ENCODE assay signal across 10 mouse cellular contexts in the genomic region with DNA sequence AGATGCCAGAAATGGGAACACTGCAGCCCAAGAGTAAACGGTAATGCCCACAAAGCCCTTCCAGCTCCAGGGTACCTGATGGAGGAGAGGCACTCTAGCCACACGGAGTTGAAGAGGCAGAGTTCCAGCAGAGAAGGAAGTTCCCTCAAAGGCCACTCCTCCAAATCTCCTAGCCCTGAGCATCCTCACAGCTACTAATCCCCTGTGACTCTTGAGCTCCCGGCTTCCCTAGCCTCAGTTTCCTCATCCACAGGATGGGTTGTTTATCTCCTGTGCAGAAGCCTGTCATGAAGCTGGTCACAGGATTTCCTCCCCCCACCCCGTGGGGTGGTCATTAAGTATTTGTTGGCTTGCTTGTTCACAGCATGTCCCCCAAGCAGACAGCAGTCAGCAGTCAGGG. TPM values are rescaled to one million over a fixed set of nuclear protein-coding genes. Genes with fewer than 3 reads are reported as not detected.
DNase-seq lines count a peak whose midpoint lies in the region; ATAC-seq and TF ChIP-seq lines count a peak whose summit lies in the region.
"Had no signal": no experiment of that assay in that cellular context is flagged by ENCODE, and none has a peak within 500 bp of the region (broad histone marks: within the 10 kb centered on the region; RNA-seq: fewer than 3 reads in every experiment).

No protein-coding gene starts in this region.

- no peak for ATAC-seq in hindbrain, embryonic 16.5 days
- ATAC-seq in hindbrain, embryonic 14.5 days (ENCODE audit: low FRiP score), result no peak
- no peak for ATAC-seq in G1E (ENCODE audit: extremely low read depth, insufficient number of reproducible peaks, low FRiP score, poor library complexity, severe bottlenecking)
- no peak for ATAC-seq in limb, embryonic 15.5 days (ENCODE audit: insufficient number of reproducible peaks, low FRiP score, low TSS enrichment, low read depth)
- ATAC-seq in midbrain, embryonic 11.5 days (ENCODE audit: low FRiP score), result no peak
- ATAC-seq in neural tube, embryonic 15.5 days (ENCODE audit: low FRiP score), result no peak
- ATAC-seq: Patski had no signal

- WGBS in hindbrain, embryonic 16.5 days, result 53% methylated on average over 4 of the region's 4 CpGs
- WGBS in hindbrain, embryonic 14.5 days, result 52% methylated on average over 4 of the region's 4 CpGs
- WGBS in limb, embryonic 15.5 days, result 44% methylated on average over 4 of the region's 4 CpGs
- 52% methylated on average over 4 of the region's 4 CpGs for WGBS in midbrain, embryonic 11.5 days
- WGBS in neural tube, embryonic 15.5 days, result 52% methylated on average over 4 of the region's 4 CpGs

- H3K4me2 ChIP-seq in hindbrain, embryonic 16.5 days (ENCODE audit: low read length), result no peak overlapping the region
- H3K4me2 ChIP-seq in hindbrain, embryonic 14.5 days (replicated peaks), result no peak overlapping the region
- H3K4me2 ChIP-seq in limb, embryonic 15.5 days, result no peak overlapping the region
- H3K4me2 ChIP-seq in midbrain, embryonic 11.5 days, result no peak overlapping the region
- no peak overlapping the region for H3K4me2 ChIP-seq in neural tube, embryonic 15.5 days
- H3K4me2 ChIP-seq: forebrain, embryonic 12.5 days had no signal

- no peaks in the 10 kb centered on the region for H3K9me3 ChIP-seq in hindbrain, embryonic 16.5 days (ENCODE audit: control insufficient read depth, low read length)
- no peaks in the 10 kb centered on the region for H3K9me3 ChIP-seq in hindbrain, embryonic 14.5 days (ENCODE audit: control insufficient read depth, low read length)
- no peaks in the 10 kb centered on the region for H3K9me3 ChIP-seq in G1E (replicated peaks)
- no peaks in the 10 kb centered on the region for H3K9me3 ChIP-seq in limb, embryonic 15.5 days
- no peaks in the 10 kb centered on the region for H3K9me3 ChIP-seq in midbrain, embryonic 11.5 days (ENCODE audit: control insufficient read depth, low read length)
- H3K9me3 ChIP-seq in neural tube, embryonic 15.5 days (replicated peaks), result no peaks in the 10 kb centered on the region
- H3K9me3 ChIP-seq: forebrain, embryonic 12.5 days had no signal

- TF ChIP-seq CTCF in G1E (IDR thresholded peaks at IDR 0.05; ENCODE audit: low read depth, low read length), result no peak

- H3K27me3 ChIP-seq in hindbrain, embryonic 16.5 days (replicated peaks; ENCODE audit: control insufficient read depth, insufficient read depth, low read length), result no peaks in the 10 kb centered on the region
- H3K27me3 ChIP-seq in hindbrain, embryonic 14.5 days (ENCODE audit: control insufficient read depth, insufficient read depth, low read length), result no peaks in the 10 kb centered on the region
- H3K27me3 ChIP-seq in G1E (ENCODE audit: insufficient read depth, low read length), result no peaks in the 10 kb centered on the region
- H3K27me3 ChIP-seq in limb, embryonic 15.5 days, result no peaks in the 10 kb centered on the region
- H3K27me3 ChIP-seq in midbrain, embryonic 11.5 days (ENCODE audit: control insufficient read depth, insufficient read depth, low read length), result no peaks in the 10 kb centered on the region
- H3K27me3 ChIP-seq in neural tube, embryonic 15.5 days (replicated peaks), result no peaks in the 10 kb centered on the region
- H3K27me3 ChIP-seq: forebrain, embryonic 12.5 days; Patski had no signal

- no peak overlapping the region for H3K4me3 ChIP-seq in hindbrain, embryonic 16.5 days (ENCODE audit: low read length)
- no peak overlapping the region for H3K4me3 ChIP-seq in hindbrain, embryonic 14.5 days (replicated peaks; ENCODE audit: low read length)
- H3K4me3 ChIP-seq in G1E (ENCODE audit: low read depth, low read length), result peak overlapping the region; percentile 73
- no peak overlapping the region for H3K4me3 ChIP-seq in limb, embryonic 15.5 days
- H3K4me3 ChIP-seq in midbrain, embryonic 11.5 days (ENCODE audit: low read depth, low read length), result no peak overlapping the region
- no peak overlapping the region for H3K4me3 ChIP-seq in neural tube, embryonic 15.5 days (replicated peaks)
- H3K4me3 ChIP-seq: forebrain, embryonic 12.5 days had no signal

- peak overlapping the region; percentile 16; the same call in 1 of the 2 replicates for H3K27ac ChIP-seq in hindbrain, embryonic 16.5 days (ENCODE audit: low read depth, low read length)
- H3K27ac ChIP-seq in hindbrain, embryonic 14.5 days, result no peak overlapping the region
- 0 out of 2 replicates have a peak overlapping the region, but pooled peaks have one; percentile 39 for H3K27ac ChIP-seq in limb, embryonic 15.5 days
- no peak overlapping the region for H3K27ac ChIP-seq in midbrain, embryonic 11.5 days (ENCODE audit: low read depth, low read length)
- no peak overlapping the region for H3K27ac ChIP-seq in neural tube, embryonic 15.5 days (replicated peaks)
- H3K27ac ChIP-seq: forebrain, embryonic 12.5 days had no signal

- no peaks in the 10 kb centered on the region for H3K36me3 ChIP-seq in hindbrain, embryonic 16.5 days (ENCODE audit: control insufficient read depth, insufficient read depth, low read length)
- H3K36me3 ChIP-seq in hindbrain, embryonic 14.5 days (replicated peaks; ENCODE audit: control insufficient read depth, insufficient read depth), result no peaks in the 10 kb centered on the region
- H3K36me3 ChIP-seq in G1E (replicated peaks), result peaks cover 89% of the 10 kb centered on the region
- H3K36me3 ChIP-seq in limb, embryonic 15.5 days, result no peaks in the 10 kb centered on the region
- H3K36me3 ChIP-seq in midbrain, embryonic 11.5 days (ENCODE audit: control insufficient read depth, insufficient read depth, low read length), result no peaks in the 10 kb centered on the region
- no peaks in the 10 kb centered on the region for H3K36me3 ChIP-seq in neural tube, embryonic 15.5 days
- H3K36me3 ChIP-seq: forebrain, embryonic 12.5 days had no signal

- no peak for DNase-seq in hindbrain, embryonic 14.5 days (ENCODE audit: low spot score)
- DNase-seq in 416B (ENCODE audit: low read depth) (peak; percentile 58), G1E (ENCODE audit: low spot score) (peak; percentile 38)
- DNase-seq in midbrain, embryonic 11.5 days (ENCODE audit: low spot score, missing footprints), result no peak
- DNase-seq in layer of hippocampus, adult 8-10 months (ENCODE audit: low spot score in 2 of 2), result no peak

- peaks cover 19% of the 10 kb centered on the region for H3K4me1 ChIP-seq in hindbrain, embryonic 16.5 days (ENCODE audit: control insufficient read depth, insufficient read depth, low read depth, low read length)
- H3K4me1 ChIP-seq in hindbrain, embryonic 14.5 days (replicated peaks; ENCODE audit: control insufficient read depth, insufficient read depth, low read length), result peaks cover 13% of the 10 kb centered on the region
- peaks cover 97% of the 10 kb centered on the region for H3K4me1 ChIP-seq in G1E (ENCODE audit: insufficient read depth, low read depth, low read length)
- H3K4me1 ChIP-seq in limb, embryonic 15.5 days, result peaks cover 52% of the 10 kb centered on the region
- 0 out of 2 replicates have a peak, but pooled peaks cover 2% of the 10 kb centered on the region for H3K4me1 ChIP-seq in midbrain, embryonic 11.5 days (ENCODE audit: control insufficient read depth, insufficient read depth, low read length)
- peaks cover 38% of the 10 kb centered on the region for H3K4me1 ChIP-seq in neural tube, embryonic 15.5 days

- H3K9ac ChIP-seq in hindbrain, embryonic 16.5 days (ENCODE audit: low read depth, low read length), result no peak overlapping the region
- no peak overlapping the region for H3K9ac ChIP-seq in hindbrain, embryonic 14.5 days
- no peak overlapping the region for H3K9ac ChIP-seq in limb, embryonic 15.5 days
- H3K9ac ChIP-seq in midbrain, embryonic 11.5 days (ENCODE audit: low read length), result no peak overlapping the region
- H3K9ac ChIP-seq in neural tube, embryonic 15.5 days (replicated peaks), result no peak overlapping the region
- H3K9ac ChIP-seq: forebrain, embryonic 12.5 days had no signal

RNA-seq across cellular contexts. Expression of a gene that starts 7.9 kb away (rescaled TPM):
- 5.1 and 5.3 TPM in 2 replicates for polyA plus RNA-seq in hindbrain, embryonic 16.5 days (2015; fragmentation: Nextera tagmentation; extraction: Ambion mirVana)
- polyA plus RNA-seq in hindbrain, embryonic 14.5 days (2014; fragmentation: Nextera tagmentation; extraction: Ambion mirVana), result 4.3 and 5.0 TPM in 2 replicates
- total RNA-seq in G1E (2014; fragmentation: Nextera tagmentation) (15.4 and 21.5 TPM in 2 replicates), G1E (2017) (25.5 and 39.1 TPM in 2 replicates)
- 75.6 and 75.9 TPM in 2 replicates for polyA plus RNA-seq in G1E (2012)
- 4.4 and 6.2 TPM in 2 replicates for polyA plus RNA-seq in limb, embryonic 15.5 days (2015; fragmentation: Nextera tagmentation; extraction: Ambion mirVana)
- polyA plus RNA-seq in midbrain, embryonic 11.5 days (2014; fragmentation: Nextera tagmentation; extraction: Ambion mirVana), result 1.7 and 2.2 TPM in 2 replicates
- 10 to 100 TPM; 11.6 to 14.1 (median 12.8) TPM for total RNA-seq in layer of hippocampus, adult 8-10 months (2022)
- polyA plus RNA-seq in neural tube, embryonic 15.5 days (2015; fragmentation: Nextera tagmentation; extraction: Ambion mirVana), result 5.9 and 6.3 TPM in 2 replicates

Comparison
In these comparisons a context has a peak if more than half of its experiments do, and no peak if none do; other contexts are left out.
1. H3K27ac ChIP-seq: peak in hindbrain, embryonic 16.5 days (single experiment) and limb, embryonic 15.5 days (single experiment); none in hindbrain, embryonic 14.5 days (single experiment), midbrain, embryonic 11.5 days (single experiment) and neural tube, embryonic 15.5 days (single experiment).
2. DNase-seq: peak in 416B (single experiment) and G1E (single experiment); none in hindbrain, embryonic 14.5 days (single experiment), midbrain, embryonic 11.5 days (single experiment) and layer of hippocampus, adult 8-10 months (0 of 2).
3. RNA of a gene that starts 7.9 kb away (polyA plus RNA-seq): 75.6 to 75.9 TPM in G1E; 5.9 to 6.3 TPM in neural tube, embryonic 15.5 days, 5.1 to 5.3 TPM in hindbrain, embryonic 16.5 days, 4.3 to 5.0 TPM in hindbrain, embryonic 14.5 days, 4.4 to 6.2 TPM in limb, embryonic 15.5 days and 1.7 to 2.2 TPM in midbrain, embryonic 11.5 days; every median in the first group is over 10 times any median in the second.